Mouse (Mus musculus) lung, adult 2 months (tissue): Measurements from ENCODE around the gene Tenm3. TPM values are rescaled to one million over a fixed set of nuclear protein-coding genes. Genes with fewer than 3 reads are reported as not detected.

Experiments used
- DNase-seq: peaks from one replicate; pipeline ENCODE4 v3.0.0; 2022
- H3K4me1 ChIP-seq: fragments of 200-500 bp; 2 replicates; pipeline ENCODE4 v1.6.1; 2011; ENCODE audit warnings: low read length; ENCODE audit not compliant: control insufficient read depth, insufficient read depth
- H3K4me3 ChIP-seq: fragments of 200-500 bp; replicated peaks from 2 replicates; pipeline ENCODE3; 2011; ENCODE audit warnings: low read depth, mild to moderate bottlenecking, control low read depth, low read length; ENCODE audit errors: extremely low read depth
- CTCF ChIP-seq: fragments of 200-500 bp; IDR thresholded peaks from 2 replicates; pipeline ENCODE4 v1.5.1; 2011; ENCODE audit warnings: mild to moderate bottlenecking, low read length, control low read depth; ENCODE audit not compliant: insufficient read depth
- POLR2A ChIP-seq: fragments of 200-500 bp; IDR thresholded peaks from 2 replicates; pipeline ENCODE4 v1.6.1; 2011; ENCODE audit warnings: low read depth, mild to moderate bottlenecking, control low read depth, low read length, borderline replicate concordance; ENCODE audit errors: extremely low read depth
- WGBS: fragments of 180-500 bp; shearing (Covaris S2); methylation state at CpG from one replicate; pipeline ENCODE4 v1.1.7; 2018; 5-methylcytosine and 5-hydroxymethylcytosine counted together
- polyA plus RNA-seq: library from polyadenylated mRNA; depleted of rRNA; stranded (reverse); fragments of >200 nt; gene quantifications from 2 replicates; pipeline ENCODE4 v1.2.3, GENCODE M21; 2012

Gene Tenm3
- polyA plus RNA-seq, 1 experiment, result 1.1 TPM

GRCm38 (mm10) chr8:48649845-48650244 is 193.9 kb downstream of the Tenm3 start:
- TF ChIP-seq POLR2A (no peak), CTCF (no peak)
- Histone ChIP-seq H3K4me1 (no peaks in the 10 kb centered on the region), H3K4me3 (no peak overlapping the region)
- DNase-seq, result no peak
- WGBS, result 91% methylated on average over 7 of the region's 7 CpGs

GRCm38 (mm10) chr8:48649415-48649814 is 194.3 kb downstream of the Tenm3 start:
- 65% methylated on average over 7 of the region's 7 CpGs for WGBS
- DNase-seq, result no peak

GRCm38 (mm10) chr8:48646110-48646509 is 197.6 kb downstream of the Tenm3 start:
- TF ChIP-seq CTCF, result no peak
- no peak for TF ChIP-seq POLR2A
- DNase-seq, result no peak
- Histone ChIP-seq H3K4me3 (no peak overlapping the region), H3K4me1 (no peaks in the 10 kb centered on the region)
- 67% methylated on average over 18 of the region's 18 CpGs for WGBS

More at GRCm38 (mm10) chr8:48649415-48649814, 194.3 kb downstream of the Tenm3 start:
- TF ChIP-seq POLR2A, result no peak
- no peak overlapping the region for H3K4me3 ChIP-seq
- H3K4me1 ChIP-seq, result no peaks in the 10 kb centered on the region

- no peak for TF ChIP-seq CTCF
- TF ChIP-seq POLR2A, result no peak
- no peak for DNase-seq
- Histone ChIP-seq H3K4me3 (no peak overlapping the region), H3K4me1 (no peaks in the 10 kb centered on the region)
- WGBS, result 72% methylated on average over 4 of the region's 4 CpGs
Measured at GRCm38 (mm10) chr8:48638129-48638528, 205.6 kb downstream of the Tenm3 start.

GRCm38 (mm10) chr8:48636979-48637378 is 206.8 kb downstream of the Tenm3 start:
- DNase-seq, result no peak
- Histone ChIP-seq H3K4me1 (no peaks in the 10 kb centered on the region), H3K4me3 (no peak overlapping the region)
- TF ChIP-seq CTCF, result no peak
- no peak for TF ChIP-seq POLR2A
- 75% methylated on average over 5 of the region's 5 CpGs for WGBS

GRCm38 (mm10) chr8:48635815-48636214 is 207.9 kb downstream of the Tenm3 start:
- no peak for DNase-seq
- WGBS, result 58% methylated on average over 4 of the region's 4 CpGs
- no peak overlapping the region for H3K4me3 ChIP-seq
- no peaks in the 10 kb centered on the region for H3K4me1 ChIP-seq
- TF ChIP-seq CTCF (no peak), POLR2A (no peak)

GRCm38 (mm10) chr8:48633426-48633825 is 210.3 kb downstream of the Tenm3 start:
- H3K4me1 ChIP-seq, result no peaks in the 10 kb centered on the region
- no peak for DNase-seq
- TF ChIP-seq POLR2A, result no peak
- TF ChIP-seq CTCF, result no peak
- H3K4me3 ChIP-seq, result no peak overlapping the region
- WGBS, result 58% methylated on average over 8 of the region's 8 CpGs

GRCm38 (mm10) chr8:48622517-48623153 is 221.1 kb downstream of the Tenm3 start:
- Histone ChIP-seq H3K4me3 (no peak overlapping the region), H3K4me1 (no peaks in the 10 kb centered on the region)
- TF ChIP-seq POLR2A, result no peak
- TF ChIP-seq CTCF, result no peak
- DNase-seq, result no peak
- WGBS, result 85% methylated on average over 11 of the region's 11 CpGs

GRCm38 (mm10) chr8:48615088-48615487 is 228.7 kb downstream of the Tenm3 start:
- no peak for DNase-seq
- TF ChIP-seq POLR2A (no peak), CTCF (no peak)
- 34% methylated on average over 8 of the region's 8 CpGs for WGBS
- no peaks in the 10 kb centered on the region for H3K4me1 ChIP-seq
- no peak overlapping the region for H3K4me3 ChIP-seq

- Histone ChIP-seq H3K4me3 (no peak overlapping the region), H3K4me1 (no peaks in the 10 kb centered on the region)
- WGBS, result 79% methylated on average over 10 of the region's 10 CpGs
- no peak for DNase-seq
- TF ChIP-seq POLR2A (no peak), CTCF (no peak)
Measured at GRCm38 (mm10) chr8:48611934-48612512, 231.7 kb downstream of the Tenm3 start.
